Mouse (Mus musculus): Measurements from ENCODE around the gene Arl16. TPM values are rescaled to one million over a fixed set of nuclear protein-coding genes. Genes with fewer than 3 reads are reported as not detected.

Arl16 gene
- total and polyA plus RNA-seq, 2 experiments from 2014 or later: 25.1 to 48.3 TPM

DNA sequence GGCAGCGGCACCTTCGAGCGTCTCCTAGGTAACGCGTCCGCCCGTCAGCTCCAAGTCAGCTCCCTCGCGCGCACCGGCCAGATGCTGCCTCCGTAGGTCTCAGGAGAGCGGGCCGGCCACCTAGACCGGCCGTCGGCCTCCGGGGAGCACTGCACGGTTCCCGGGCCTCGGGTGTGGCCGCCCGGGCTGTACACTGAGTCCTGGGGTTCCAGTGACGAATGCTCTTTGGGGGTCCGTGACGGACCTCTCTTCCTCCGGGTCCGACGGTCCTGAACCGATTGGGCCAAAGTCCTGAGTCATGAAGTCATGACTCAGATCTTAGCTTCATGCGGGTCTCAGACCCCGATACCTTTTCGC lies 307 bp upstream of the Arl16 start:
- Histone ChIP-seq H3K9ac (replicated peaks; ENCODE audit: low read depth, low read length) (peak overlapping the region; percentile 78), H3K27me3 (ENCODE audit: control insufficient read depth, insufficient read depth, low read length) (no peaks in the 10 kb centered on the region), H3K4me2 (ENCODE audit: low read depth, low read length) (peak overlapping the region; percentile 94), H3K27ac (ENCODE audit: low read depth) (peak overlapping the region; percentile 46), H3K36me3 (replicated peaks; ENCODE audit: control insufficient read depth, insufficient read depth, low read length) (peaks cover 48% of the 10 kb centered on the region), H3K4me3 (ENCODE audit: low read depth, low read length) (peak overlapping the region; percentile 89), H3K4me1 (ENCODE audit: control insufficient read depth, insufficient read depth) (peaks cover 16% of the 10 kb centered on the region), H3K9me3 (replicated peaks; ENCODE audit: control insufficient read depth, low read length) (no peaks in the 10 kb centered on the region)
- ATAC-seq (ENCODE audit: insufficient read depth, low read depth) (no peak), DNase-seq (ENCODE audit: low spot score) (no peak)
- no peak for TF ChIP-seq CTCF (IDR thresholded peaks at IDR 0.05; ENCODE audit: low read depth)
- no peak for TF ChIP-seq EP300 (IDR thresholded peaks at IDR 0.05; ENCODE audit: low read depth)
- under 1% methylated on average over 33 of the region's 33 CpGs for WGBS

DNA sequence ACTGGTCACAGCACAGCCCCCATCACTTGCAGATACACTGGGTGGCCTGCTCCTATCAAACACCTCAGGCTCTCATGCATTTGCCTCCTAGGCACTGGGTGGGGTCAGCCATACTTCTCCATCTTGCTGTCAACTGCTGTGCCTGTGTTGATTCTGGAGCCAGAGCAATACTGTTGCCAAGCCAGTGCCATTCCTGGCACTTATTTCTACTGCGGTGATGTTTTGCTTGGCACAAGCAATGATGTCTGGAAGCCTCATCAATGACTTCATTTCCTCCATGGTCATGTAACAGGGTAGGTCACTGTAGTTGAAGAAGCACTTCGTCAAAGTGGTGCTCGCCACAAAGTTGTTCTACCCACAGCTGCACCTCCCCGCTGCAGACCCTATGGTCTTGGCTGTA lies 1.9 kb downstream of the Arl16 start:
- H3K9me3 ChIP-seq (replicated peaks; ENCODE audit: control insufficient read depth, low read length): no peaks in the 10 kb centered on the region
- peaks cover 16% of the 10 kb centered on the region for H3K4me1 ChIP-seq (ENCODE audit: control insufficient read depth, insufficient read depth)
- WGBS: 66% methylated on average over 4 of the region's 4 CpGs
- no peak overlapping the region for H3K4me3 ChIP-seq (ENCODE audit: low read depth, low read length)
- H3K27me3 ChIP-seq (ENCODE audit: control insufficient read depth, insufficient read depth, low read length): no peaks in the 10 kb centered on the region
- H3K36me3 ChIP-seq (replicated peaks; ENCODE audit: control insufficient read depth, insufficient read depth, low read length): peaks cover 46% of the 10 kb centered on the region
- no peak overlapping the region for H3K27ac ChIP-seq (ENCODE audit: low read depth)
- TF ChIP-seq EP300 (IDR thresholded peaks at IDR 0.05; ENCODE audit: low read depth) (no peak), CTCF (IDR thresholded peaks at IDR 0.05; ENCODE audit: low read depth) (no peak)
- H3K9ac ChIP-seq (replicated peaks; ENCODE audit: low read depth, low read length): no peak overlapping the region
- DNase-seq (ENCODE audit: low spot score) (no peak), ATAC-seq (ENCODE audit: insufficient read depth, low read depth) (no peak)
- no peak overlapping the region for H3K4me2 ChIP-seq (ENCODE audit: low read depth, low read length)

DNA sequence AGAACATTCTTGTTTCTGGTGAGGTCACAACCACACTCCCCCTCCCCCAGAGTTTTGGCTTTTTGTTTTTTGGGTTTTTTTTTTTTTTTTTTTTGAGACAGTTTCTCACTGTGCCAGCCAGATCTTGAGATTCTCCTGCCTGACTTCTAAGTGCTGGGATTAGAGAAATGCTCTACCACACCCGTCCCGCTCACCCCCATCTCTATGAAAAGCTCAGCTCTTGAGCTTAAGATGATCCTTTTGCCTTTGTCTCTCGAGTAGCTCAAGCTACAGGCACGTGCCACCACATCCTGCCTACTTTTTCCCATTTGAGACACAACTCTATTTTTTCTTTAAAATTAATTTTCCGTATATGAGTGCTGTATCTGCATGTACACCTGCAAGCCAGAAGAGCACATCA lies 3.0 kb downstream of the Arl16 start:
- Histone ChIP-seq H3K9ac (replicated peaks; ENCODE audit: low read depth, low read length) (no peak overlapping the region), H3K4me3 (ENCODE audit: low read depth, low read length) (no peak overlapping the region), H3K27ac (ENCODE audit: low read depth) (no peak overlapping the region), H3K36me3 (replicated peaks; ENCODE audit: control insufficient read depth, insufficient read depth, low read length) (peaks cover 35% of the 10 kb centered on the region), H3K9me3 (replicated peaks; ENCODE audit: control insufficient read depth, low read length) (no peaks in the 10 kb centered on the region), H3K4me1 (ENCODE audit: control insufficient read depth, insufficient read depth) (peaks cover 16% of the 10 kb centered on the region), H3K4me2 (ENCODE audit: low read depth, low read length) (no peak overlapping the region), H3K27me3 (ENCODE audit: control insufficient read depth, insufficient read depth, low read length) (no peaks in the 10 kb centered on the region)
- TF ChIP-seq EP300 (IDR thresholded peaks at IDR 0.05; ENCODE audit: low read depth) (no peak), CTCF (IDR thresholded peaks at IDR 0.05; ENCODE audit: low read depth) (no peak)
- WGBS: 84% methylated on average over 5 of the region's 5 CpGs
- DNase-seq (ENCODE audit: low spot score) (no peak), ATAC-seq (ENCODE audit: insufficient read depth, low read depth) (no peak)

- H3K4me2 ChIP-seq (ENCODE audit: low read depth, low read length): no peak overlapping the region
- no peak for ATAC-seq (ENCODE audit: insufficient read depth, low read depth)
- H3K9ac ChIP-seq (replicated peaks; ENCODE audit: low read depth, low read length): no peak overlapping the region
- 80% methylated on average over 2 of the region's 2 CpGs for WGBS
- H3K27me3 ChIP-seq (ENCODE audit: control insufficient read depth, insufficient read depth, low read length): no peaks in the 10 kb centered on the region
- H3K36me3 ChIP-seq (replicated peaks; ENCODE audit: control insufficient read depth, insufficient read depth, low read length): peaks cover 29% of the 10 kb centered on the region
- peaks cover 18% of the 10 kb centered on the region for H3K4me1 ChIP-seq (ENCODE audit: control insufficient read depth, insufficient read depth)
- no peak for TF ChIP-seq CTCF (IDR thresholded peaks at IDR 0.05; ENCODE audit: low read depth)
- no peak for TF ChIP-seq EP300 (IDR thresholded peaks at IDR 0.05; ENCODE audit: low read depth)
- H3K9me3 ChIP-seq (replicated peaks; ENCODE audit: control insufficient read depth, low read length): no peaks in the 10 kb centered on the region
- DNase-seq (ENCODE audit: low spot score): no peak
- H3K27ac ChIP-seq (ENCODE audit: low read depth): no peak overlapping the region
- no peak overlapping the region for H3K4me3 ChIP-seq (ENCODE audit: low read depth, low read length)
Measured at GRCm38 (mm10) chr11:120463536-120463935, 3.9 kb downstream of the Arl16 start.

DNA sequence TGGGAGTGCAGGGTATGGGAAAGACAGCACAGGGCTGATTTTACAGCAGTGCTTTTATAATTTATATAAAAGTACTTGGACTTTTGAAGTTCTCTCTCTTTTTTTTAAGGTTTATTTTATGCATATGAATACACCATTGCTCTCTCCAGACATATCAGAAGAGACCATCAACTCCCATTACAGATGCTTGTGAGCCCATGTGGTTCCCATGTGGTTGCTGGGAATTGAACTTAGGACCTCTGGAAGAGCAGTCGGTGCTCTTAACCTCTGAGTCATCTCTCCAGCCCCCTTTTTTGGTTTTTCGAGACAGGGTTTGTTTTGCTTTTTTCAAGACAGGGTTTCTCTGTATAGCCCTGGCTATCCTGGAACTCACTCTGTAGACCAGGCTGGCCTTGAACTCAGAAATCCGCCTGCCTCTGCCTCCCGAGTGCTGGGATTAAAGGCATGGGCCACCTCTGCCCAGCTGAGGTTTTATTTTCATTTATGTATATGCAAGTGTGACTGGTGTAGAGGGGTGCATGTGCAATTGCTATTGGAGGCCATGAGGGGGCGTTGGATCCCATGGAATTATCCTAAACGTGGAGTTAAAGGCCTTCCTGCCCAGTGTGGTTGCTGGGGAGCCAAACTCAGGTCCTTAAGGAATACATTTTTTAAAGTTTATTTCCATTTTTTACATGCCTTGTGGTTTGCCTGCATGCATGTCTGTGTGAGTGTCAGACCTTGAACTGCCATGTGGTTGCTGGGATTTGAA lies 8.4 kb downstream of the Arl16 start:
- no peak for ATAC-seq (ENCODE audit: insufficient read depth, low read depth)
- H3K36me3 ChIP-seq (replicated peaks; ENCODE audit: control insufficient read depth, insufficient read depth, low read length): peaks cover 29% of the 10 kb centered on the region
- H3K9ac ChIP-seq (replicated peaks; ENCODE audit: low read depth, low read length): peak overlapping the region; percentile 73

More for the DNA sequence above, 8.4 kb downstream of the Arl16 start:
- no peaks in the 10 kb centered on the region for H3K27me3 ChIP-seq (ENCODE audit: control insufficient read depth, insufficient read depth, low read length)
- H3K27ac ChIP-seq (ENCODE audit: low read depth): no peak overlapping the region
- H3K9me3 ChIP-seq (replicated peaks; ENCODE audit: control insufficient read depth, low read length): no peaks in the 10 kb centered on the region
- H3K4me1 ChIP-seq (ENCODE audit: control insufficient read depth, insufficient read depth): peaks cover 7% of the 10 kb centered on the region
- WGBS: 61% methylated on average over 6 of the region's 6 CpGs
- DNase-seq (ENCODE audit: low spot score): no peak
- H3K4me2 ChIP-seq (ENCODE audit: low read depth, low read length): peak overlapping the region; percentile 97
- no peak for TF ChIP-seq EP300 (IDR thresholded peaks at IDR 0.05; ENCODE audit: low read depth)
- TF ChIP-seq CTCF (IDR thresholded peaks at IDR 0.05; ENCODE audit: low read depth): no peak
- H3K4me3 ChIP-seq (ENCODE audit: low read depth, low read length): peak overlapping the region; percentile 81

Data from heart, postnatal 0 days (tissue).